Mouse (Mus musculus) B cell, adult 62 days (primary cell): ENCODE measurements around the gene Poc1a. TPM values are rescaled to one million over a fixed set of nuclear protein-coding genes. Genes with fewer than 3 reads are reported as not detected.

Source experiments
- total RNA-seq: library from RNA; stranded (reverse); gene quantifications from 4 replicates; pipeline ENCODE4 v1.2.4, GENCODE M21; 2023

Poc1a gene
- 3.2 to 5.0 TPM (median 3.7 TPM) in 4 replicates for total RNA-seq

DNA sequence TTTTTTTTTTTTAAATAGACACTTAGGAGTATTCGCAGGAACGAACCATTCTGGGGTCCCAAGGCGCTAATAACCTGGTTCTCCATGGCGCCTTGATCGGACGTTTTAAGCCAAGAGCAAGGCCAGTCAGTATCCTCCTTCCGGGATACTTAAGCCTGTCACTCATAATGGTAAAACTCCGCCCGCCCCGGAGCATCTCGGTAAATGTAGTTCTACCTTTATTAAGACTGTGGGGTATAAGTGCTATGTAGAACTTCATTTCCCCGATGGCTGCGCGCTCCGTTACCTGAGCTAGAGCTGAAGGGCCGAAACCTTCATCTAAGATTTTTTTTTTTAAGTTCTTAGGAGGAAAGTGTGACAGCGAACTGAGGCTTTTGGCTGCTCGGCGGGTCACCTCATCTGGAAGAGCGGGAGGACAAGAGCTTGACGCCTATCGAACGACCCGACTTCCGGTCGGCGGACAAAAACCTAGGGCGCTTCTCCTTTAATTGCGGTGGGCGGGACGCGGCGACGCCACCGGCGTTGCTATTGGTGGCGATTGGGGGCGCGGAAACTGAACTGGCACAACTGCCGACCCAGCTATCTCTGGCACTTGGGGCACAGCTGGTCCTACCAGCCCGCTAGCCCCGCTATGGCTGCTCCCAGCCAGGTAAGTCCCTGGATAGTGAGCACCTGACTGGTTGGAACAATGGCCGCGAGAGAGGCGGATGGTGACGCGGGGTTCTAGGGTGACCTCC, at the start of gene Poc1a:
Poc1a (plus strand) TSS at position 254 of the 737 bp plus-strand sequence.

GRCm38 (mm10) chr9:106368112-106368717, 87.4 kb downstream of the Poc1a start, which contains the start of gene Dusp7:
Gene Dusp7, plus strand, starts transcription at chr9:106368632.

Other genes starting within 250 kb of the Poc1a start
- gene Col6a4, start 184.3 kb upstream of the Poc1a start, total RNA-seq = not detected in 4 replicates
- 7.0 to 10.1 TPM (median 7.3 TPM) in 4 replicates for gene Glyctk, start 122.9 kb upstream of the Poc1a start, total RNA-seq
- 94.3 to 97.5 TPM (median 95.9 TPM) in 4 replicates for gene Wdr82, start 110.1 kb upstream of the Poc1a start, total RNA-seq
- 79.2 to 90.7 TPM (median 87.2 TPM) in 4 replicates for gene Ppm1m, start 81.3 kb upstream of the Poc1a start, total RNA-seq
- 64.9 to 72.7 TPM (median 66.8 TPM) in 4 replicates for gene Twf2, start 78.0 kb upstream of the Poc1a start, total RNA-seq
- 142 to 160 TPM (median 155 TPM) in 4 replicates for gene Tlr9, start 58.5 kb upstream of the Poc1a start, total RNA-seq
- 31.5 to 42.7 TPM (median 40.7 TPM) in 4 replicates for gene Alas1, start 32.4 kb upstream of the Poc1a start, total RNA-seq
- gene Dusp7, start 87.6 kb downstream of the Poc1a start, total RNA-seq = 27.9 to 31.0 TPM (median 29.5 TPM) in 4 replicates
- 677 to 786 TPM (median 732 TPM) in 4 replicates for gene Rpl29, start 148.4 kb downstream of the Poc1a start, total RNA-seq
- 16.8 to 19.5 TPM (median 17.8 TPM) in 4 replicates for gene Acy1, start 157.3 kb downstream of the Poc1a start, total RNA-seq
- 4.4 to 6.3 TPM (median 5.1 TPM) in 4 replicates for gene Abhd14b, start 166.4 kb downstream of the Poc1a start, total RNA-seq
- 7.2 to 9.9 TPM (median 8.4 TPM) in 4 replicates for gene Abhd14a, start 166.6 kb downstream of the Poc1a start, total RNA-seq
- 4.8 to 8.3 TPM (median 5.7 TPM) in 4 replicates for gene Pcbp4, start 172.2 kb downstream of the Poc1a start, total RNA-seq
- gene Gpr62, start 184.9 kb downstream of the Poc1a start, total RNA-seq = 0.30 to 0.66 TPM (median 0.47 TPM) in 3 of 4 replicates, not detected in the other
- 51.1 to 62.7 TPM (median 59.3 TPM) in 4 replicates for gene Rrp9, start 194.9 kb downstream of the Poc1a start, total RNA-seq
- 43.4 to 56.2 TPM (median 50.5 TPM) in 4 replicates for gene Parp3, start 195.9 kb downstream of the Poc1a start, total RNA-seq
- not detected in 4 replicates for gene Iqcf1, start 218.9 kb downstream of the Poc1a start, total RNA-seq
- not detected in 4 replicates for gene Iqcf5, start 233.5 kb downstream of the Poc1a start, total RNA-seq